Mouse (Mus musculus) spleen, adult 2 months (tissue): ENCODE measurements around the gene Dnah2. TPM values are rescaled to one million over a fixed set of nuclear protein-coding genes. Genes with fewer than 3 reads are reported as not detected.

Source experiments
- DNase-seq, 2 experiments: peaks; one replicate each; pipeline versions ENCODE4 v3.0.0 to v3.0.0-alpha.2; 2012 to 2021; ENCODE audit warnings: low spot score in 2 of 2, low read depth in 1 of 2
- H3K27ac ChIP-seq: fragments of 200-500 bp; 2 replicates; pipeline ENCODE4 v1.5.1; 2012; ENCODE audit warnings: low read length, inconsistent platforms; ENCODE audit not compliant: insufficient read depth
- H3K27me3 ChIP-seq: fragments of 200-500 bp; 2 replicates; pipeline ENCODE4 v1.6.1; 2012; ENCODE audit warnings: mild to moderate bottlenecking, moderate library complexity, low read length, inconsistent platforms; ENCODE audit not compliant: control insufficient read depth, insufficient read depth
- H3K36me3 ChIP-seq: fragments of 200-500 bp; 2 replicates; pipeline ENCODE4 v1.6.1; 2012; ENCODE audit warnings: mild to moderate bottlenecking, low read length, inconsistent platforms; ENCODE audit not compliant: control insufficient read depth, insufficient read depth
- H3K4me1 ChIP-seq: fragments of 200-500 bp; 2 replicates; pipeline ENCODE4 v1.6.1; 2011; ENCODE audit warnings: inconsistent platforms; ENCODE audit not compliant: control insufficient read depth, insufficient read depth, insufficient read length
- H3K4me3 ChIP-seq: fragments of 200-500 bp; 2 replicates; pipeline ENCODE4 v1.5.1; 2011; ENCODE audit warnings: mild to moderate bottlenecking, inconsistent platforms; ENCODE audit not compliant: insufficient read depth, insufficient read length; ENCODE audit errors: extremely low read depth
- CTCF ChIP-seq: fragments of 200-500 bp; IDR thresholded peaks from 2 replicates; pipeline ENCODE4 v1.5.1; 2011; ENCODE audit warnings: mild to moderate bottlenecking, inconsistent platforms; ENCODE audit not compliant: insufficient read depth, insufficient read length, insufficient replicate concordance; ENCODE audit errors: extremely low read depth
- POLR2A ChIP-seq: fragments of 200-500 bp; IDR thresholded peaks from 2 replicates; pipeline ENCODE4 v1.6.1; 2011; ENCODE audit warnings: low read depth, low read length, inconsistent platforms
- WGBS: fragments of 180-500 bp; shearing (Covaris S2); methylation state at CpG from one replicate; pipeline ENCODE4 v1.1.7; 2018; 5-methylcytosine and 5-hydroxymethylcytosine counted together
- polyA plus RNA-seq: library from polyadenylated mRNA; depleted of rRNA; stranded (reverse); fragments of >200 nt; gene quantifications from 2 replicates; pipeline ENCODE4 v1.2.3, GENCODE M21; 2012

Gene Dnah2
- polyA plus RNA-seq, 1 experiment: 0.29 TPM

DNA sequence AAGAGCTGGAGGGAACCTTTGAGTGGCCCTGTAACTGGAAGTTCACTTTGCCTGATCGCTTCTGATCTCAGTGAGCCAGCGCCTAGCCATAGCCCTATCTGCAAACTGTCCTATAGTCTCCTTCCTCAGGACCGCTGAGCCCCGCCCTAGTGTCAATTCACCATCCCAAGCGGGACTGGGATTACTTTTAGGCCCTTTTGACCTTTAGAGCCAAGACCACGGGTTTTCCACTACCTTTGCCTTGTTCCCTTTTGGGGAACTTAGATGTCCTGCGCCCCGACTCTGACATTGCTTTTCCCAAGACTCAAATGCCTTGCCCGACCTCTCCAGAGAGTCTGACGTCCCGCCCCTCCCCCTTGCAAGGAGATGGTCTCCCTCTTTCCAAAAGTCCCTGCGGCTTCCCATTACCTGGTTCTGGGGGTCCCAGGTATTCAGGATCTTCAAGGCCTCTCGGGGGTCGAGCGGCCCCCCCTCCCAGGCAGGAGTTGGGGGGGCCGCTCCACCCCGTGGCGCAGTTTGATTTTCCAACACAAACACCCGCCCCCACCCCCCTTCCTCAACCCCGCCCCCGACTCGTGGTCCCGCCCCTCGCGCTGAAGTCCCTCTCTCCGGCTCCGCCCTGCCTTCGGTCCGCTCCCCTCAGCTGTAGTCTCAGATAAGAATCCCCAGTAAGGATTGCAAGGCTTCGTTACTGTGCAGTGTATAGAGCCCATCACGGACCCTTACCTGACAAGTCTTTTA is 128.9 kb downstream of the Dnah2 start:
- Histone ChIP-seq H3K4me1 (peaks cover 14% of the 10 kb centered on the region; the same call in 1 of the 2 replicates), H3K27ac (peak overlapping the region; percentile 29; the same call in 1 of the 2 replicates)
- no peak for TF ChIP-seq CTCF
- no peak for TF ChIP-seq POLR2A

DNA sequence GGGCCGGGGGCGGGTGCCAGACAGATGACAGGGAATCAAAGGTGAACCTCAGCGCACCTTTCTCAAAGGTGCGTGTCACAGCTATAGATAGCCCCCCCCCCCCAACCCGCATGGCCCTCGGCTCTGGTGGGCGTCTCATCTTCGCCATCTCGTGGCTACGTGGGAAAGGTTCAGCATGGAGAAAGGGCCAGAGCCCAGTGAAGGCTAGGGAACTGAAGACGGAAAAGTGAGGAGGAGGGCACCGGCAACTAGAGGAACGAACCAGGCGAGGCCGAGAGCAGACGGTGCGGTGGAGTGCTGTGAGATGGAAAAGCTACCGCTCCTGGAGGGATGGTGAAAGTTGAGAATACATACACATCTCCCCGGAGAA is 129.5 kb downstream of the Dnah2 start:
- Histone ChIP-seq H3K4me3 (peak overlapping the region; percentile 53), H3K27ac (peak overlapping the region; percentile 37; the same call in 1 of the 2 replicates), H3K4me1 (peaks cover 14% of the 10 kb centered on the region; the same call in 1 of the 2 replicates), H3K27me3 (no peaks in the 10 kb centered on the region; the same call in 1 of the 2 replicates), H3K36me3 (no peaks in the 10 kb centered on the region)
- under 1% methylated on average over 19 of the region's 19 CpGs for WGBS
- TF ChIP-seq CTCF: no peak
- no peak for TF ChIP-seq POLR2A
- DNase-seq: no peak

More for the DNA sequence above, 128.9 kb downstream of the Dnah2 start:
- Histone ChIP-seq H3K27me3 (no peaks in the 10 kb centered on the region; the same call in 1 of the 2 replicates), H3K36me3 (no peaks in the 10 kb centered on the region), H3K4me3 (peak overlapping the region; percentile 53)
- DNase-seq: no peak
- WGBS: 5% methylated on average over 29 of the region's 31 CpGs

DNA sequence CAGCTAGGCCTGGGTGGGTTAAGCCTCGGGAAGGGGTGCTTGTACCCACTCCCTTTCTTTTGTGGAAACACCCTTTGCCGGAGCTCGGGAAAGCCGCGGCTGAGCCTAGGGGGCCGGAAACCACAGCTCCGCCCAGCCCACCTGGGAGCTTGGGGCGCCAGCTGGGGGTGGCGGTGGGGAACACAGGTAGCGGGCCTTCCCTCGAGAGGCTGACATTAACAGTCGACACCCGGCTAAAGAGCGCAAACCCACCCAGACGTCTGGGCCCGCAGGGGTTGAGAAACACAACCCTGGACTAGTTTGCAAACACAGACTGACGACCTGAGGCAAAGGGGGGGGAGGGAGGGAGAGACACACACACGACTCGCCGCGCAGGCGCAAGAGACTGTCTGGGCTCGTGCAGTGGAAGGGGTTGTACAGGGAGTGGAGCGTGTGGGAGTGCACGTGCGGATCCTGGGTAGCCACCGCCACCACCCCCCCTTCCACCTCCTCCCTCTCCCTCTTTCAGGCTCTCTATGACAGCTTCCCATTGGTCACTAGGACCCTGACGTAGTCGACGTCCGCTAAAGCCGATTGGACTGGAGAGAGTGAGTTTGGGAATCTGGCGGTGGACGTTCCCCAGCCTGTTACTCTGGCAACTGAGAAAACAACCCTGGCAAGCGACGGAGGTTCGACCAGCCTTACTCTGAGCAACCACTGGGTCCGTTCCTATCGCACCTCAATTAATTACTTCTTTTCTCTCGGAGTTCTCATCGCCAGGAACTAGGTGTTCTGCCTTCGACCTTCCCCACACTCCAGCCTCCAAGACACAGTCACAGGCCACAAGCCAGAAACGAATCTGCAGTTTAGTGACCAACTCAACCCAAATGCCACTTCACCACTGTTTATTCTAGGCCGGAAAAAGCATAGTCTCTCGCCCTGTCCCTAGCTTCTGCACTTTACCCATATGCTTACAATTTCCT is 130.1 kb downstream of the Dnah2 start:
- TF ChIP-seq POLR2A: no peak
- no peak for TF ChIP-seq CTCF

DNA sequence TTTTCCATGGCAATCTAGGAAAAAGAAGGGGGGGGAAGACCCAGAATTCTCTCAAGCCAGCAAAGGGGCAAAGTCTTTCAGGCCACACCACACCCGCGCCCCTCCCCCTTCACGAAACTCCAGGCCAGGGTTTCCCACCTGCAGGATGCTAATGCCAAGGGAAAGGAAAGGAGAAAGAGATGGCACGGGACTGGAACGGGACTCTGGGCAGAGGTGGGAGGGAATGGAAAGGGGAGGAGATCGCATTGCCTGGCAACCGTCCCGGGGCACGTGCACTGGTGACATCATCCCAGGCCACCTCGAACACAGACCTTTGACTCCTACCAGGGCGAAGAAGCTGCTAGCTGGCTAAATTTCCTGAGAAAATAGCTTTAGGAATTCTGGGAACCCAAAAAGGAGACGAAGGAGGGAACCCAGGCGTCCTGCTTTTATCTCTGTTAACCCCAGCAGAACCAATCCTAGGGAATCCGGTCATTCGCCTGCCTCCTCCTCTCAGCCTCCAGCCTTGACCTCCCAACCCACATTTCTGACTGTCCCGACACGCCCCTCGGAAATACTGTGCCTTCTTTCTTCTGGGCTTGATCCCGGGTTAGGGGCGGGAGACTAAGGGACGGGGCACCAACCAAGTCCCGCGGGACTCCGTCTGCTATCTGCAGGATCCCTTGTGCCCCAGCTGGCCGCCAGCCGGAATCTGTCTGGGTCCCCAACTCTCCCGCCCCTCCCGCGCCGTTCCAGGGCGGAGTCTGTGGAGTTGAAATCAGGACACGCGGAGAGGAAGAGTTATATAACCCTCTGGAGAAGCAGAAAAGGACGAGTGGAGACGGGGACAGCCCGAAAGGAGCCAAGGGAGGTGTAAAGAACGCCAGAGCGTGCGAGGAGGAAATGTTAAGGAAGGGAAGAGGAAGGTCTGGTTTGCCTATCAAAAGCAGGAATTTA is 131.2 kb downstream of the Dnah2 start:
- Histone ChIP-seq H3K4me3 (peak overlapping the region; percentile 48), H3K36me3 (no peaks in the 10 kb centered on the region), H3K4me1 (peaks cover 14% of the 10 kb centered on the region; the same call in 1 of the 2 replicates), H3K27me3 (no peaks in the 10 kb centered on the region; the same call in 1 of the 2 replicates), H3K27ac (peak overlapping the region; percentile 63)
- no peak for TF ChIP-seq CTCF
- TF ChIP-seq POLR2A: 0 out of 2 replicates have a peak, but pooled peaks have one; percentile 7
- no peak for DNase-seq
- 1% methylated on average over 39 of the region's 39 CpGs for WGBS

More for the DNA sequence above, 130.1 kb downstream of the Dnah2 start:
- Histone ChIP-seq H3K27ac (peak overlapping the region; percentile 63), H3K4me1 (peaks cover 14% of the 10 kb centered on the region; the same call in 1 of the 2 replicates), H3K36me3 (no peaks in the 10 kb centered on the region), H3K4me3 (peak overlapping the region; percentile 48), H3K27me3 (no peaks in the 10 kb centered on the region; the same call in 1 of the 2 replicates)
- under 1% methylated on average over 45 of the region's 45 CpGs for WGBS
- DNase-seq: peak; percentile 58 to 66

DNA sequence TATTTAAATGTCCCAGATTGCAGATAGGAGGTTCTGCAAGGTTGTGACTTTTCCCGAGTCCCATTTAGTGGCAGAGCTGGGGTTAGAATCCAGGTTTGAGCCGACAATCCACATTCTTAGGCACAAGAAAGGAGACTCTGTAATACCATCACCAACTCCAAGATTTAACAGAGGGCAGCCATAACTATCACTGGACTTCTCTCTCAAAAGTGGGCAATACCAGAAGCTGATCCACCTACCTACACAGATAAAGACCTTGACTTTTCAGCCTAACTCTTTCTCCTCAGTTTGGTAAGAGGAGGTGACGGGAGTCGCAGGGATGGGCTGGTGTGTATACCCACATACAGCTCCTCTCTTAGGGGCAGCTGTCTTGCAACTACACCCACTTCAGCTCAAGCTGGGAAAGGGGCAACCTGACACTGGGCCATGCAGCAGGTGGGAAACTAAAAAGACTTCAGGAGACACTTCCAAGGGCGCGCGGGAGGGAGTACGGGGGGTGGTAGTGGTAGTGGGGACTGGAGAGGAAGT is 131.9 kb downstream of the Dnah2 start:
- no peak overlapping the region for H3K4me3 ChIP-seq
- WGBS: 37% methylated on average over 8 of the region's 8 CpGs
- no peak overlapping the region; the same call in 1 of the 2 replicates for H3K27ac ChIP-seq
- H3K4me1 ChIP-seq: peaks cover 14% of the 10 kb centered on the region; the same call in 1 of the 2 replicates
- no peaks in the 10 kb centered on the region for H3K36me3 ChIP-seq
- no peaks in the 10 kb centered on the region; the same call in 1 of the 2 replicates for H3K27me3 ChIP-seq
- TF ChIP-seq CTCF (no peak), POLR2A (no peak)
- no peak for DNase-seq
